Mouse (Mus musculus): ENCODE results near the gene Sppl2b.

GRCm38 (mm10) chr10:80857386-80857785 lies 2.3 kb downstream of the Sppl2b start:
- TF ChIP-seq POLR2A (IDR thresholded peaks at IDR 0.05; ENCODE audit: borderline replicate concordance, low read depth, low read length) (no peak), CTCF (IDR thresholded peaks at IDR 0.05; ENCODE audit: low read depth, low read length) (no peak)
